Comparison of ENCODE assay signal across 15 mouse cellular contexts in the genomic region with DNA sequence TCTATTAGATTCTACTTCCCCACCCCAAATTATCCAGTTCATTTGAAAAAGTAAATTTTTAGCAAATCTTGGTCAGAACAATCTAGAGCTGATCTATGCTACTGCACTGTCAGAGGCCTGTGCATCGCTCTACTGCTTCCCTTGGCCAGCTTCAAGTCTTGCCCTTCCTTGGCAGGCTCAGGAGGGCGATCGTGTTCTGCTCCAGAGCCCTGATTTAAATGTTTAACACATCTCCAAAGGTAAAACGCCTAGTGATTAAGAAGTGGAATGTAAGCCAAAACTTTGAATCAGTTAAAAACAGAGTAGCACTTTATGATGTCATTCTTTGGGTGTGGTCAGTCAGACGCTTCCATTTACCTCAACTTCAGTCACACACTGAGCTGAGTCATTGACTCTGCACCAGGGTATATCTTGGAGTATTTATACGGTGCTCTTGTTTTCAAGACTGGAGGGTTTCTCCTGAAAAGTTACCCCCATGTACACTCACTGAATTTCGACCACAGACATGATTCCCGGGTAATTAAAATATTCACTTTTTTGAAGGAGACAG.
"Had no signal": no experiment of that assay in that cellular context is flagged by ENCODE, and none has a peak within 500 bp of the region (broad histone marks: within the 10 kb centered on the region; RNA-seq: fewer than 3 reads in every experiment).

No protein-coding gene starts in this region.

- ATAC-seq: liver, postnatal 0 days; midbrain, embryonic 13.5 days had no signal

- H3K9ac ChIP-seq: limb, embryonic 12.5 days; liver, embryonic 13.5 days; liver, postnatal 0 days; midbrain, embryonic 13.5 days; neural tube, embryonic 15.5 days had no signal

- H3K36me3 ChIP-seq: limb, embryonic 12.5 days; liver, embryonic 13.5 days; midbrain, embryonic 13.5 days; neural tube, embryonic 15.5 days had no signal

- H3K4me3 ChIP-seq: limb, embryonic 12.5 days; liver, embryonic 13.5 days; megakaryocyte, embryonic 14.5 days; midbrain, embryonic 13.5 days; neural tube, embryonic 15.5 days had no signal

- H3K4me1 ChIP-seq: limb, embryonic 12.5 days; liver, embryonic 13.5 days; megakaryocyte, embryonic 14.5 days; midbrain, embryonic 13.5 days; neural tube, embryonic 15.5 days had no signal

- H3K9me3 ChIP-seq: limb, embryonic 12.5 days; liver, embryonic 13.5 days; midbrain, embryonic 13.5 days; neural tube, embryonic 15.5 days had no signal

- H3K27ac ChIP-seq: limb, embryonic 12.5 days; liver, embryonic 13.5 days; midbrain, embryonic 13.5 days; neural tube, embryonic 15.5 days had no signal

- H3K4me2 ChIP-seq: limb, embryonic 12.5 days; liver, embryonic 13.5 days; midbrain, embryonic 13.5 days; neural tube, embryonic 15.5 days had no signal

- DNase-seq: kidney, adult 2 months; kidney, postnatal 36 days; layer of hippocampus, adult 9-11 months; layer of hippocampus, postnatal 36 days; liver; liver, embryonic 13.5 days; liver, postnatal 0 days; lung, postnatal 4 days; spleen, adult 18-20 months; thymus, adult 2 months; thymus, postnatal 25 days had no signal

- H3K27me3 ChIP-seq: limb, embryonic 12.5 days; liver, embryonic 13.5 days; megakaryocyte, embryonic 14.5 days; midbrain, embryonic 13.5 days; neural tube, embryonic 15.5 days had no signal
